Mouse (Mus musculus): ENCODE results near the gene Fdx1.

Fdx1 gene

DNA sequence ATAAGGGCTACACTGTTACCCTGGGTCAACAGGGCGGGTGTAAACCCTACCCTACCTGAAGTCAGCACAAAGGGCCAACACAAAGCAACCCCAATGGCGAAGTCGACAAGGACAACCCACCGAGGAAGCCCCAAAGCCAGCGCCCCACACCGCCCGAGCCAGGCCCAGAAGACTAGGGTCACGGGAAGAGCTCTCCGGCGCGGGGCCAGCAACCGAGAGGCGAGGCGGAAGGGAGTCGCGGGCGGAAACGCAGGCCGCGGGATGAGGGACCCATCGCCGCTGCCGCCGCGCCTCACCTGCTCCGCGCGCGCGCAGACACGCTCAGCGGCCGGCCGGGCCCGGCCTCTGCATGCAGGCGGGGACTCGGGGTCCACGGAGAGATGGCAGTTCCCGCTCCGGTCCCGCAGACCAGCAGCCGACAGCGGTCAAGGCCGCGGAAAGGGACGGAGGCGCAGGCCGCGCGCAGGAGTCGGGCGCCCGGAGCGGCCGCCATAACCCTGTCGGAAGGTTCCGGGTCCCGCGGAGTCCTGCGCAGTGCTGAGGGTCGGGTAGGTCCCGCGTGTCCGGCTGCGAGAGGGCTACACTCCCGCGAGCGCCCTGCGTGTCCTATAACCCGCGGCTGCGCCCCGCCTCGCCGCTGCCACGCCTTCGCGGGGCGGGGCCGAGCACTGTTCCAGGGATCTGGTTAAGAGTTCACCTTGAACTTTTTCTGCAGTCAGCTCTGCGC is at the start of gene Fdx1:
TSS of gene Fdx1 (minus strand) at position 582 of the 727 bp plus-strand sequence.
- peak; percentile 73 for DNase-seq

DNA sequence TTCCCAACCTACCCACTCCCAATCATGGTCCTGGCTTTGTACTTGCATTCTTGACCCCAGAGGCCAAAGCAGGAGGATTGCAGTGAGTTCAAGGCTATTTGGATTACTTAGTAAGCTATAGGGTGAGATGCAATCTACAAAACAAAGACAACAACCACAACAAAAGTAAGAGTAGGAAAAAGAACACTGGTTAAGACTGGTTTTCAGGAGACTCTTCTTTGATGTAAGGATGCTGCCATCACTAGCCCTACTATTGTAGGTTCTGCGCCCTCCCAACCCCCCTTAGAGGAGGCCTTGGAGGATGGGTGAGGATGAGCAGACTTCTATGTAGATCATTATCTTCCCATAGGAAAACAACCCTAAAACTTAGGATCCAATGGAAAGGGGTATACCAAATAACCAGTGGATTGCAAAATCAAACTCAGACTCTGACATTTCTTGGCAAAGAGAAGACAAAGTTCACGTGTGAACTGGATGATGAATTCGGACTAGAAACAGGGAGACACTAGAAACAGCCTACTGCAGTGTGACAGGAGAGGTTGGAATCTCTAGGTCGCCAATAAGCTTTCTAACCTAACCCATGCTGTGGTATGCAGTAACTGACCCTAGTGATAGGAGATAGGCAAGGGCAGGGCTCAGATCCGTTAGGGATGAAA is 49.6 kb upstream of the Fdx1 start:
- no peak for DNase-seq

DNA sequence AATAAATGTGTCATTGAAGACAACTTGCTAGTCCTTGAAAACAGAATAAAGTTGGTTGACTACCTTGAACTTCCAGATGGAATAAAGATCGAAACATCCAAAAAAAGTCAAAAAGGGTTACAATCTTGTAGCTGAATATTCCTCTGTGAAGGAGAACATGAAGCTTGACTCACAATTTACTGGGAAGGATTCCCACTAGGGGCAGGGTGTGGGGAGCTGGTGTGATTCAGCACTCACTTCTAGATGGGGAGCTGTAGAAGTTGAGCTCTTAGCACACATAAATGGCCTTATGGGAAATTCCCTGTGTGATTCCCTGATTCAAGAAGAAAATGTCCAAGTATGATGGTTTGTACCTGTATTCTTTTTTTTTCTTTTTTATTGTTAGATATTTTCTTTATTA is 49.0 kb upstream of the Fdx1 start:
- no peak for DNase-seq

DNA sequence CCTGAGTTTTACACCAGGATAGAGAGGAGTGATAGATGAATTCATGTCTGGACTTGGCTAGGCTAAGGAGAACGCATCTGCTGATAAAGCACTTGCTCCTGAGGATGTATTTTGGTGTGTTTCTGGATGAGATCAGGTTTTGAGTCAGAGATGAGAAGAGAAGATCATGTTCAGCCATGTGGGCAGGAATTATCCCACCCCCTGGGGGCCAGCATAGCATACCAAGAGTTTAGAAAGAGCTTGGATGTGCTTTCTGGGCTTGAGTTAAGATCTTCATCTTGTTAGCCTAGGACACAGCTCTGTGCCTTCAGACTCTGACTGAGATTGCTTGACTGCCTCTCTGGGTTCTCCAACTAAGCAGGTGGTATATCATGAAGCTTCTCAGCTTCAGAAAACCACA is 45.2 kb upstream of the Fdx1 start:
- no peak for DNase-seq

DNA sequence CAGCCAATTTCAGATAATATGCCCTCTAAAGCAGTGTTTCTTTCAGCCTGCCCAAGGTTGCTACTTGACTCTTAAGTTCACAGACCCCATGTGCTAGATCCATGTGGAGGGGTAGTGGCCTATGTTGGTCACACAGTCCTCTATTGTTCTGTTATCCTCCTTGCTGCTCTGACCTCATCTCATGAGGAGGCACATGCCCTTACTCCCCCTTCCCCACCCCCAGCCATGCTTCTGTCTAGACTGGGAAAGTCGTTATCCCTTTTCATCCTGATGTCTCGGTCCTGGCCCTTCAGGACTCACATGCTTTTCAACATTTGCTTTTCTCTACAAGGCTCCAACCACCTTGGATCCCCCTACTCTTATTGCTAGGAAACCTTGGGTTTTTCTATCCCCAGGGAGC is 44.0 kb upstream of the Fdx1 start:
- DNase-seq: no peak

DNA sequence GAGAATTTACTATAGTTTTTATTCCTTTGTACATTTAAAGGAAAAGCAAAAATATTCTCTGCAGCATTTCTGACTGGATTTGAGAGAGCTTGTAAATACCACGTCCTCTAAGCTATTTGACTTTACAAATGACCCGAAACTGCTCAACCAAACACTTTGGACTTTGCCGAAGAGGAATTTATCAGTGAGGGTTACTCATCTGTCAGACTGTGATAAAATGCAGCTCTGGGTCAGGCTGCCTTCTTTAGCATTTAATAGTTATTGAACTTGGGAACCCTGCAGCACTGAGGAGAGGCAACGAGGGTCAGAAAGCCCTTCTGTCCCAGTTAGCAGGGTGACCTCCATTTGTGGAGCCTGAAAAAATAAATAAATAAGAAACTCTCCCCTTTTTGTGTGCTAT is 40.1 kb upstream of the Fdx1 start:
- no peak for DNase-seq

DNA sequence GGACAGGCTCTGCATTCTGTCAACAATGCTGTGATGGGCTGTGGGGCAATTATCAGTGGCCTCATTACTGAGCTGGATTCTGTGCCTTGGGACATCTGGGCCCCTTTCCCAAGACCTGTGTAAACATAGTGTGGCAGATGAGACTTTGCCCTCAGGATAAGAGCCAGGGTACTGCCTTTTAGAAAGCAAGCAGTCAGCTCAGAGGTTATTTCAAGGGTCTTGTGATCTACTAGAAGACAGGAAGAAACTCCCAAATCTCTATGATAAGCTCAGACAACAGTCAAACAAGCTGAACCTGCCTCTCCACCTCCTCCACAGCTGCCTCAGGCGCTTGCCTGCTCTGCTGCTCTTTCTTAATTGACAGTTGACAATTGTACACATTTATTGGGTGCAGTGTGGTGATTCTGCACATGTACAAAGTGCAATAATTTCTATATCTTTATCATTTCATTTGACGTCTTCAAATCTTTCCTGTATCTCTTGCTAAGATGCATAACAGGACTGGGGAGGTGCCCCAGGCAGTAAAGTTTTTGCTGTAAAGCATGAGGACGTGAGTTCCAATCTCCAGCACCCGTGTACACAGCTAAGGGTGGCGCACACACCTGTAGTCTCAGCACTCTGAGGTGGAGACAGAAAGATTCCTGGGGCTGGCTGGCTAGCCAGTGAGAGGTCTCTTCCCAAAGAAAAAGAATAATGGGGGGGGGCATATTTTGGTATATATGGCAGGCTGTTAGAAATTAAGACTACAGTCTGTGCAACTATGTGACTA is 32.2 kb upstream of the Fdx1 start:
- DNase-seq: no peak

DNA sequence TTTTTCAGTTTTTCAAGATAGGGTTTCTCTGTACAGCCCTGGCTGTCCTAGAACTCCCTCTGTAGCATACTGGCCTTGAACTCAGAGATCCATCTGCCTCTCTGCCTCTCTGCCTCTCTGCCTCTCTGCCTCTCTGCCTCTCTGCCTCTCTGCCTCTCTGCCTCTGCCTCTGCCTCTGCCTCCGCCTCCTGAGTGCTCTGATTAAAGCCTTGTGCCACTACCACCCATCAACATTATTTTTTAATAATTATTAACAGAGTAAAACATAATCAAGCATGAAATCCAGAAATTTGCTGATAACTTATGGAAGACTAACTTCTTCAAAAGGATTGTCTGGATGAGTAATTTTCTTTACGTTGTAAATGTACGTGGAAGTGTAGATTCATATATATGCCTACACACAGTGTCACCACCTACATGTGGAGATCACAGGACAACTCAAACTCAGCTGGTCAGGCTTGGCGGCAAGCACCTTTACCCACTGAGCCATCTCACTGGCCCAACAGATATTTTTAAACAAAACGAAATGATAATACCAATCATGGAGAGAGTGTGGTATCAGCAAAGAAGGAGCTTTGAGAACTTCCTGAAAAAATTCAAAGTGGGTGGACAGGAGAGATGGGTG is 31.4 kb upstream of the Fdx1 start:
- no peak for DNase-seq

DNA sequence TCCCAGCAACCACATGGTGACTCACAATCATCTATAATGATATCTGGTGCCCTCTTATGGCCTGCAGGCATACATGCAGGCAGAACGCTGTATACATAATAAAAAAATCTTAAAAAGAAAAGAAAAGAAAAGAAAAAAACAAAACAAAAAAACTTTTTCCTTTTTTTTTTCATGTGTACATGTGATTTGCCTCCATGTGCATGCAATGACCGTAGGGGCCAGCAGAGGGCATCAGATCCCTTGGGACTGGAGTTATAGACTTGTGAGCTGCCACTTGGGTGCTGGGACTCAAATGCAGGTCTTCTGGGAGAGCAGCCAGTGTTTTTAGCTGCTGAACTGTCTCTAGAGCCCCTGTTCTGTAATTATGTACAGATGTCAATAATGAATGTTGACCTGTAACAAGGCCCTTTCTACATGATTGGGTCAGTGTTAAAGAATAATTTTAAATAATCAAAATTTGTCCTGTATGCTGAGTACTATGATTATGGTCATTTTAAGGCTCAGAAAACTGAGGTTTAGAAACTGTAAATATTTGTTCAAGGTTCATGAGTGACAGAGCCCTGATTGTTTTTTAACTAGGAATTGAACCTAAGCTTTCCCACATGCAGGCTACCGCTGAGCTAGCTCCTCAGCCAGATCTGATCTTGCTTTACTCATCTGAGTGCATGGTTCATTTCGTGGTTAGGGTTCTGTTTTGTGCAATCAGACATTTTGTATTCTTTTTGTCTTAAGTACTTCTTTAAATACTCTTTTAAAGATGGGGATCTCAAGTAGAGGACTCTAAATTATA is 30.3 kb upstream of the Fdx1 start:
- DNase-seq: no peak

DNA sequence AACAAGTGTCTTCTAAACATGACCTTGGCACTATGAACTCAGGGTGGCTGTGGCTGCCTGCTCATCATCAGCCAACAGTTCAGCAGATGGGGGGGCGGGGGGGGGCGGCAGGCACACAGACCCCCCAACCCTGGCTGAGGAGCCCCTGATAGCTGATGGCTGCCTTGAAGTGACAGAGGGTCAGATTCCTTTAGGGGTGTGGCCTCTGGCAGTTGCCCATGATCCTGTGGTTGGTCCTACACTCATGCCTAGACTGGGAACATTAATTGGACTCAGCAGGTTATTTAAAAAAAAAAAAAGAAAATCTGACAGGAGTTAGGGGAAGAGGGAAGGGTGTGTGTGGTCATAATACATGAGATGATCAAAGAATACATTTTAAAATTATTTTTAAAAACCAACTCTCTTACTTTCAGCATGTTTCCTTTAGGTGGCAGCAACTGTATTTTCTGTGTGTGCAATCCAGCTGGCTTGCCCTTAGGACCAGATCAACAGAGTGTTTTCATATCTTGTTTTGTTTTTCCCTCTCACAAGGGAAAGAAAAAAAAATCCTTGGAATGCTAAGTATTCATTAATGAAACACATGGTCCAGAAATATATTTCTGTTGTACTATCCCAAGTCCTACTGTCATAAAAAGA is 28.0 kb upstream of the Fdx1 start:
- DNase-seq: no peak

DNA sequence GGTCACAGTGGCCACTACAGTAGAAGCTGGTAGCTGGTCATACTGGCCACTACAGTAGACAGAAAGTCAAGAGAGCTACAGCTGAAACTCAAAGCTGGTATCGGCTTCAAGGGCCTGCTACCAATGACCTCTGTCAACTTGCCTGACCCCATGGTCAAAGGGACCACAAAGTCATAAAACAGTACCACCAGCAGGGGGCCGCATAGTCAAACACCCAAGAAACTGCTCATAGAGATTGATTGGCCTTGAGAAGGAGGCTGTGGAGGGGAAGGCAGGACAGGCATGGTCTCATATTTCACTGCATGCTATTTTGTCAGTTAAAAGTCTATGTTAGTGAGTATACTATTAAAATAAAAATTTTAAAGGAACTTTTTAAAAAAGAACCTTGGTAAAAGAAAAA is 27.5 kb upstream of the Fdx1 start:
- no peak for DNase-seq

DNA sequence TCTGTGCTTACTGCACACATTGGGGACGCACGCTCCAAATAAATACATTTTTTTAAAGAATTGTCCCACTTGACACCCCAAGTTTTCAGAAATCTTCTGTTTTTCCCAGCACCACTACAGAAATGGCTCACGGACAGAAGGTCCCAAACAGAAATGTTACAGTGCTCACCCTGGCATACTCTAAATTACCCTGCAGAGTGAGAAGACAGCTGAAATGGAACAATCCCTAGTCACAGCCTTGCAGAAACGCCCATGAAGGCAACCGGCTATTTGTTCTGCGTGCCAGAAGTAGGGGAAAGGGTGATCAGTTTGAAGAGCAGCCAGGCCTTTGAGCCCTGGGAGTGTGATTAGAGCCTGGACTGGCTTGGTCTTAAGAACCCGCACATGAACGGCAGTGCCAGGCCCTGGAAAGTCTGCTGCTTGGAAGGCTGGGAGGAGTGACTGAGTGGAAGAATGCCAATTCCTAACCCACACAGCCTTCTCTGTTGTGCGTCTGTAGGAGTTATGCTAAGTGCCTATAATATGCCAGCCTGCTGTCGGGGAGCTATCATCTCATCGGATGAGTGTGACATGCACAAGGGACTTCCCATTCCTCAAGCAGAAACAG is 22.2 kb upstream of the Fdx1 start:
- no peak for DNase-seq

DNA sequence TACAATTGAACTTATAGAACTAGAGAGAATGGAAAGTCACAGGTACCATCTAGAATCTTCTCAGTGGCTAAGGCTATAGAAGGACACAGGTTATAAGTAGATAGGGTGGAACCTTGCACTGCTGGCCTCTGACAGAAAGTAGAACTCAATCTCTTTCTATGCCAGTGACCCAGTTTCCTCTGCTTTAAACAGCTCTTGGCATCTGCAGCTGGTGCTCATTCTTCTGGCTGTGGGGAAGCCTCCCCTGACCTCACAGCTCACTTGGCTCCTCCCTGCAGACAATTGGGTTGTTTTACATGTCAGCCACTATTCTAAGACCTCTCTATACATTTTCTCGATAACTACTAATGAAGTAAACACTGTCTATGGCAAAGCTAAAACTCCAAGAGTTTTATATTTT is 17.8 kb upstream of the Fdx1 start:
- DNase-seq: no peak

DNA sequence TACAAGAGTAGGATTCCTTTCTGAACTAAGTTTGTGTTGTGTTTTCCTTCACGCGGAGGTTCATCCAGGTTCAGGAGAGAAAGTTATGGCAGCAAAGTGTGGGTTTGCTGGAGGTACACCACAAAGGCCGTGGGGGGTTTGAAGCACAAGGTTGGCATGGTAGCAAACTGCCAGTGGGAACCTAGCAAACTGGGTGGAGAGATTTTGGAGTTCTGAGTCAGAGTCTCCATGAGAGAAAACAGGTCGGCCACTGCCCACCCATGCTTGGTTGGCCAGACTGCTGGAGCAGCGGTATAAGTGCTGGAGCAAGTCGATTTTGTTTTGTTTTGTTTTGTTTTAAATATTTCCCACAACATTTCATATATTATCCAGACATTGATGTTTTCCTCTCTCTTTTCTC is 15.9 kb upstream of the Fdx1 start:
- DNase-seq: no peak

DNA sequence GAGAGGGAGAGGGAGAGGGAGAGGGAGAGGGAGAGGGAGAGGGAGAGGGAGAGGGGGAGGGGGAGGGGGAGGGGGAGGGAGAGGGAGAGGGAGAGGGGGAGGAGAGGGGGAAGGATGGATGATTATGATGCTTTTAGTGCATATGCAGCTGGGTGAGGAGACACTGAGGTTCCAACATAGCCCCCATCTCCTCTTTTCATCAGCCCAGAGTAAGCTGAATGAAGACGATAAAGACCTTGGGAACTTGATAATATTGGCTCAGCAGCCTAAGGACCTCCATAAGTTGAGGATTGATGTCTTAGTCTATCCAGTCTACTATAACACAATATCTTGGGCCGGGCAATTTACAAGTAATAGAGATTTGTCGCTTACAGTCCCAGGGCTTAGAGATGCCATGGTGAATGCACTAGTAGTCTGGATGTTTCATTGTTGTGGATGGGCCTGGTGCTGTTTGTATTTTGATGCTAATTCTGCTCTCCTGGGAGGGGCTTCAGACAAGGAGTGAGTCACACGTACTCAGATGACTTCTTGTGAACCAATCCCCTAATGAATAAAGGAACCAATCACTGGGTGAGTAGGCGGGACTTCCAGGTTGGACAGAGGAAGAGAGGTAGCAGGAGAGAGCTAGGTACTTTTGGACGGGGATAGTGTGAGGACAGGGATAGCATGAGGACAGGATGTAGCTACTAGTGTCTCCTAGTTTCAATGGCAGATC is 15.3 kb upstream of the Fdx1 start:
- DNase-seq: no peak

DNA sequence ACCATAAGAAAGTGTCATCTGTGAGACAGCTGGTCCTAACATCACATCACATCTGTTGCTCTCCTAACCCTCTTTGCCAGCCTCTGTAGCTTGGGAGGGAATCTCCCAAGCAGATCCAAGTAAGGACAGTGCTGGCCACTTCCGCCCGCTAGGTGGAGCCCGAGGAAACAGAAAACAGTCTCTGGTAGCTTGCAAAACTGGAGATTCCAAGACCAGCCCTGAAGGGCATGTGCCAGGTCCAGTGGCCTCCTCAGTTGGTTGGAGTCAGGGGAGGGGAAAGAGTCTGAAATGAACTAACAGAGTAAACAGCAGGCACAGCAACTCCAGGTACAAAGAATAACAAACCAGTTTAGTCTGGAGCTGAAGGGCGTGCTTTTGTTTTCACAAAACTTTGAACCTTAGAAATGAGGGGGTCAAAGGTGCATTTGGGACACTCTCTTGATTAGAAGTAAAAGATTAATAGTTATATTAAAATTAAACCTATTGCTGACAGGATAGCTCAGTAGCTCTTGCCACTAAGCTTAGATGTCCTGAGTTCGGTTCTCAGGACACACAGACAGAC is 14.2 kb upstream of the Fdx1 start:
- DNase-seq: peak; percentile 63

DNA sequence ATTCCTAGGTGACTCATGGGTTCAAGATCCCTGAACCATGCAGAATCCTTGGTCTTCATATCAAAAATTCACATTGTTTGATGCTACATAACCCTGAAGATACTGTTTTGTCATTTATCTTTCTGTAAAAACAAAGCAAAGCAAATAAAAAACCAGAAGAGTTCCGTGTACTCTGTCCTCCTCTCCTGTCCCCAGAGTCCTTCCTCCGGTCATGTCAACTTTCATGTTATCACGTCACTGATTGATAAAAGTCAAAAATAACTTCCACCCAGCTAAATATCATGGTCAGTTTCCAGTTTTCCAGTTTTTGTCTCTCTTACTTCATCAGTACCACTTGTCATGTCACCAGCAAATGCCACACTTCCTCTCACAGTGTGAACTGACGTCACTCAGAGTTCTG is 11.5 kb upstream of the Fdx1 start:
- DNase-seq: no peak

DNA sequence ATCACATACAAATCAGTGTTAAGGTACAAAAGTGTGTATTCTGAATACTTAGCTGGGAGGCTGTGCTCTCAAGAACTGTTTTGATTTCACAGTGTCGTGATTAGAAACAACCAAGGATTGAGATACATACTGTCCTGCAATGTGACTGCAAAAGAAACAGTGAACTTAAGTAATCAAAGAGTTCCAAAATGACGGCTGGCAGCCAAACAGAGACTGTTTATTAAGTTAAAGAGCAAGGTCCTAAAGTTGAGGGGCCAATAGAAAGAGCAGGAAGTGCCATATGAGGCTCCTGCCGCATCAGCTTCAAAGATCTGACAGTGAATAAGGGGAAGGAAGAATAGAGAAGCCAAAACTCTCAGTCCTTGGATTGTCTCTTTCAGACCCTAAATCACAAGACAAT is 10.5 kb upstream of the Fdx1 start:
- DNase-seq: no peak

DNA sequence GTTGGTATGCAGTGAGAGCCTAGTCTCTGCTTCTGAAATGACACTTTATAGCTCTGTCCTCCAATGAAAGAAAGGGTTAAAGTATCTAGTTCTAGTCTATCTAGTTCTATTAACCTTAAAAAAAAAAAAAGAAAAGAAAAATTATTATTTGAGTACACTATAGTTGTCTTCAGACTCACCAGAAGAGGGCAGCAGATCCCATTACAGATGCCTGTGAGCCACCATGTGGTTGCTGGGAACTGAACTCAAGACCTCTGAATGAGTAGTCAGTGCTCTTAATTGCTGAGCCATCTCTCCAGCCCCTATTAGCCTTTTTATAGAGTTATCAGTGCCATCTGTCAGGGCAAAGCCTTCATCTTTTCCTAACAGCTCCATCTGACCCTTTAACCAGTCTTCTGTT is 3.0 kb upstream of the Fdx1 start:
- DNase-seq: no peak

DNA sequence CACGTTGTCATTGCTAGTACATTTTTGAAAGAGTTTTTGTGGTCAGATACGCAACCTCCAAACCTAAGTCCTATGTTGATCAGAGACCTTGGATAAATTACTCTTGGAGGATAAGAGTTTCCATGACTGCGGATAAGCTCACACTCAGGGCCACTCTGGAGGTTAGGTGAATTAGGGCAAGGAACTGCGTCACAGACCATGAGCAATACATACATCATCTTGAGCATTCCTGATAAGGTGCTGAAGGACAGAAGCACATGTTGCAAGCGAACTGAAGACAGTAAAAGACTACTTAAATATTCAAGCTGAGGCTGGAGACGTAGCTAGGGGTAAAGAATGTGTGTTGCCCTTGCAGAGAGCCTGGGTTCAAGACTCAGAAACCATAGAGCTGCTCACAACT is 754 bp upstream of the Fdx1 start:
- no peak for DNase-seq
